Mouse (Mus musculus): ENCODE measurements around the gene Gm21883. TPM values are rescaled to one million over a fixed set of nuclear protein-coding genes. Genes with fewer than 3 reads are reported as not detected.

Gm21883 gene
- total RNA-seq (2023), result not detected

GRCm38 (mm10) chrX:31574183-31574582 is at the start of gene Gm21883:
Gene Gm21883, minus strand, starts transcription at chrX:31574283.

GRCm38 (mm10) chrX:31618820-31619219 is 44.7 kb upstream of the Gm21883 start, which contains the start of gene Spin2e:
Gene Spin2e, minus strand, starts transcription at chrX:31618920.

Other genes starting within 250 kb of the Gm21883 start
- not detected for gene Btbd35f26, start 237.8 kb downstream of the Gm21883 start, total RNA-seq (2023)
- gene Btbd35f19, start 190.4 kb downstream of the Gm21883 start, total RNA-seq (2023), result not detected
- not detected for gene Spin2e, start 44.6 kb upstream of the Gm21883 start, total RNA-seq (2023)
- gene Btbd35f25, start 142.9 kb upstream of the Gm21883 start, total RNA-seq (2023), result not detected